Mouse (Mus musculus) kidney, embryonic 14.5 days (tissue): ENCODE data around the gene Tm9sf3. TPM values are rescaled to one million over a fixed set of nuclear protein-coding genes. Genes with fewer than 3 reads are reported as not detected.
"Not testable (repeated sequence)": the region's sequence is repeated elsewhere in the genome, so short reads cannot be mapped to it uniquely, and the experiment has no call there.

ENCODE experiments used
- ATAC-seq: fragments of 200-750 bp; cut with Nextera tagmentation; 2 replicates; pipeline ENCODE4 v1.8.0; 2017; ENCODE audit warnings: moderate number of reproducible peaks, mild to moderate bottlenecking, moderate TSS enrichment, moderate library complexity; ENCODE audit not compliant: low FRiP score, low TSS enrichment
- H3K27ac ChIP-seq: fragments of 300-500 bp; sonication (generic); 2 replicates; pipeline ENCODE4 v1.5.1; 2014; ENCODE audit warnings: low read depth, mild to moderate bottlenecking, low read length, moderate library complexity, mixed read lengths
- H3K27me3 ChIP-seq: fragments of 300-500 bp; sonication (generic); 2 replicates; pipeline ENCODE4 v1.6.1; 2014; ENCODE audit warnings: mild to moderate bottlenecking, low read length; ENCODE audit not compliant: control insufficient read depth, insufficient read depth
- H3K36me3 ChIP-seq: fragments of 300-500 bp; sonication (generic); 2 replicates; pipeline ENCODE4 v1.6.1; 2014; ENCODE audit warnings: low read length, mixed read lengths; ENCODE audit not compliant: control insufficient read depth, insufficient read depth
- H3K4me1 ChIP-seq: fragments of 300-500 bp; sonication (generic); 2 replicates; pipeline ENCODE4 v1.6.1; 2014; ENCODE audit warnings: low read length, mixed read lengths; ENCODE audit not compliant: control insufficient read depth, insufficient read depth
- H3K4me2 ChIP-seq: fragments of 300-500 bp; sonication (generic); replicated peaks from 2 replicates; pipeline ENCODE4 v1.6.1; 2014; ENCODE audit warnings: low read depth, mild to moderate bottlenecking, low read length
- H3K4me3 ChIP-seq: fragments of 300-500 bp; sonication (generic); 2 replicates; pipeline ENCODE4 v1.5.1; 2014; ENCODE audit warnings: mild to moderate bottlenecking, low read length
- H3K9ac ChIP-seq: fragments of 300-500 bp; sonication (generic); 2 replicates; pipeline ENCODE4 v1.6.1; 2014; ENCODE audit warnings: low read depth, mild to moderate bottlenecking, low read length, moderate library complexity
- H3K9me3 ChIP-seq: fragments of 300-500 bp; sonication (generic); 2 replicates; pipeline ENCODE4 v1.6.1; 2016; ENCODE audit warnings: low read length; ENCODE audit not compliant: control insufficient read depth
- WGBS: fragments of 180-500 bp; shearing (Covaris S2); extraction: QIAGEN DNeasy Blood & Tissue Kit; methylation state at CpG from one replicate; pipeline ENCODE4 v1.1.7; 2014; 5-methylcytosine and 5-hydroxymethylcytosine counted together
- polyA plus RNA-seq: library from polyadenylated mRNA; unstranded; fragments of >200 nt; fragmentation: Nextera tagmentation; extraction: Ambion mirVana; gene quantifications from 2 replicates; pipeline ENCODE4 v1.2.1, GENCODE M21; 2014

Gene Tm9sf3
- polyA plus RNA-seq = 86.0 and 149 TPM in 2 replicates

DNA sequence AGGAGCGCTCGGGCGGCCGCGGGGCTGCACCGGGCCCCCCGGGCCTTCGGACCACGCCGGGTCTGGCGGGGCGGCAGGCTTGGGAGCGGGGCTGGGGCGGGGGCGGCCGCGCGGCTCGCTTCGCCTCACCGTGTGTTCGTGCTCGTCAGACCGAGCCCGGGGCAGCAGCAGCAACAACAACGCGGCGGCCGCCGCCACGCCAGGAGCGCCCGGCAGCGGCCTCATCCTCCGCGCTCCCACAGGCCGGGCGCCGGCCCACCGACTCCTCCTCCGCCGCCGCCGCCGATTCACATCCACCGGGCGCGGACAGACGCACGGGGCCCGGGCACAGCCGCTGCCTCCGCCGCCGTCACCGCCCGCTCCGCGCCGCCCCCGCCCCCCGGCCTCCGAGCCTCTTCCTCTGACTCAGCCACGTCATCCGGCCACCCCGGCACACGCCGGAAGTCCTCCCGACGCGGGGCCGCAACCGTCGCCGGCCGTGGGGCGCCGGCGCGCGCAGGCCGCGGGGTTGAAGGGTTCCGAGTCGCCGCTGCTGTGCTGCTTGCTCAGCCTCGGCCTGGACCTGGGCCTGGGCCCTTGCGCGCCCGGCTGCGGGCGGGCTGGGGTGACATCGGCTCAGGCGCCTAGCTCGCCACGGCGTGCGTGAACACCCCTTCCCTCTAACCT is at the start of gene Tm9sf3:
Tm9sf3 (minus strand) TSS at position 368 of the 666 bp plus-strand sequence.
- Histone ChIP-seq H3K4me3 (peak within 1 kb of the TSS; percentile 95), H3K9ac (peak within 1 kb of the TSS; percentile 98), H3K9me3 (no peaks in the 10 kb centered on the region), H3K27ac (peak within 1 kb of the TSS; percentile 98), H3K4me1 (peaks cover 10% of the 10 kb centered on the region; the same call in 1 of the 2 replicates), H3K27me3 (no peaks in the 10 kb centered on the region), H3K36me3 (no peaks in the 10 kb centered on the region), H3K4me2 (peak within 1 kb of the TSS; percentile 45)
- ATAC-seq = peak; percentile 91
- WGBS = under 1% methylated on average over 66 of the region's 98 CpGs

GRCm38 (mm10) chr19:41312587-41312986 is 48.8 kb upstream of the Tm9sf3 start:
- H3K4me1 ChIP-seq, H3K4me3 ChIP-seq, H3K9ac ChIP-seq, H3K27ac ChIP-seq, H3K36me3 ChIP-seq, H3K4me2 ChIP-seq, ATAC-seq, H3K27me3 ChIP-seq, H3K9me3 ChIP-seq: not testable (repeated sequence)
- 91% methylated on average over 8 of the region's 8 CpGs for WGBS

DNA sequence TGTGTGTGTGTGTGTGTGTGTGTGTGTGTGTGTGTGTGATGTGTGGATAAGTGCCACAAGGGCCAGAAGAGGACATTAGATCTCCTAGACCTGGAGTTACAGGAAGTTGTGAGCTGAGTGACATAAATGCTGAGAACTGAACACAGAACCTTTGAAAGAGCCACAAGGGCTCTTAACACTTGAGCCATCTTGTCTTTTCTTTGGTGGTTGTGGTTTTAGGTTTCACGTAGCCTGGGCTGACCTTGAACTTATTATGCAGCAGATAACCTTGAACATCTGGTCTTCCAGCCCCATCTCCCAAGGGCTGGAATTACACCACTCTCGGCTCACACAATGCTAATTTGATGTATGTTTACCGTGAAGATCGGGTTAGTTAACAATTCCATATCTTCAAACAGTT is 48.2 kb upstream of the Tm9sf3 start:
- Histone ChIP-seq H3K9me3 (no peaks in the 10 kb centered on the region), H3K27me3 (no peaks in the 10 kb centered on the region), H3K4me1 (no peaks in the 10 kb centered on the region), H3K36me3 (no peaks in the 10 kb centered on the region), H3K9ac (no peak overlapping the region), H3K27ac (no peak overlapping the region), H3K4me3 (no peak overlapping the region), H3K4me2 (no peak overlapping the region)
- ATAC-seq = no peak
- 77% methylated on average over 4 of the region's 4 CpGs for WGBS

DNA sequence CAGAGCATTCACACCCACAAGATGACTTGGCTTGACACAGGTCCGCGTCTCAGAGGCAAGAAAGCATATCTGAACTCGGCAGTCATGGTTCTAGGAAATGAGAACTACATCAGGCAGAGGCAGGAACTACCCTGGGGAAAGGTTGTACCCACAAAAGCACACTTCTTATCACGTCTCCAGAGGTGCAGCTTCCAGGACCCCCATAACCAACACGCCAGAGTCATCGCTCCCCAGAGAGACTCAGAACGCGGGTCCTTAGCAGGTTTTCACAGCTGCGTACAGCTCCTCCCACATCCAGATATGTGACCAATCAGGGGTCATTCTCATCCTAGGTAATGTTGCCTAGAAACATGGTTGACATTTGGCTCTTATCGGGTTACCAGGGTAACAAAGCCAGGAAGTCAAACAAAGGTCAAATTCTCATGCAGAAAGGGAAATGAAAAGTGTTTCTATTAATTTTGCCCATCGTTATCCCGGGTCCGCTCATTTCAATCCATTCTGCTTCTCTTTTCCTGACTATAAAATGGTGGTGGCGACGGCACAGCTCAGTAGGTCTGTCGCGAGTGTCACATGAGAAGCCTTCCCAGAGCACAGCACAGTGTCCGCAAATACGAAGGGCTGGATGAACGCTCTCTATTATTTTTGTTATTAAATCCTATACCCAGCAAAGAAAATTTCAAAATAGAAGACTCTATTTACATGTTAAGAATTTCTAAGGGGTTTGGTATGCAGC is 47.3 kb upstream of the Tm9sf3 start:
- Histone ChIP-seq H3K4me3 (peak overlapping the region; percentile 32), H3K4me1 (no peaks in the 10 kb centered on the region), H3K4me2 (peak overlapping the region; percentile 47), H3K36me3 (no peaks in the 10 kb centered on the region), H3K27ac (no peak overlapping the region), H3K27me3 (no peaks in the 10 kb centered on the region), H3K9ac (no peak overlapping the region), H3K9me3 (no peaks in the 10 kb centered on the region)
- peak; percentile 75; the same call in 1 of the 2 replicates for ATAC-seq
- 19% methylated on average over 20 of the region's 20 CpGs for WGBS

- H3K4me2 ChIP-seq = no peak overlapping the region
- peak overlapping the region; percentile 48; the same call in 1 of the 2 replicates for H3K27ac ChIP-seq
- no peaks in the 10 kb centered on the region for H3K9me3 ChIP-seq
- 51% methylated on average over 3 of the region's 3 CpGs for WGBS
- H3K9ac ChIP-seq = 0 out of 2 replicates have a peak overlapping the region, but pooled peaks have one; percentile 8
- ATAC-seq = peak; percentile 36; the same call in 1 of the 2 replicates
- no peak overlapping the region for H3K4me3 ChIP-seq
- H3K27me3 ChIP-seq = peaks cover 14% of the 10 kb centered on the region
- peaks cover 7% of the 10 kb centered on the region; the same call in 1 of the 2 replicates for H3K4me1 ChIP-seq
- H3K36me3 ChIP-seq = no peaks in the 10 kb centered on the region
Measured at GRCm38 (mm10) chr19:41303933-41304332, 40.1 kb upstream of the Tm9sf3 start.

GRCm38 (mm10) chr19:41303433-41303832 is 39.6 kb upstream of the Tm9sf3 start:
- ATAC-seq = peak; percentile 48; the same call in 1 of the 2 replicates
- H3K4me3 ChIP-seq = no peak overlapping the region
- H3K27me3 ChIP-seq = peaks cover 14% of the 10 kb centered on the region

GRCm38 (mm10) chr19:41301856-41302255 is 38.1 kb upstream of the Tm9sf3 start:
- peak; percentile 17; the same call in 1 of the 2 replicates for ATAC-seq
- peaks cover 7% of the 10 kb centered on the region; the same call in 1 of the 2 replicates for H3K4me1 ChIP-seq
- H3K27ac ChIP-seq = no peak overlapping the region
- peaks cover 14% of the 10 kb centered on the region for H3K27me3 ChIP-seq
- H3K9me3 ChIP-seq = no peaks in the 10 kb centered on the region
- no peaks in the 10 kb centered on the region for H3K36me3 ChIP-seq
- no peak overlapping the region for H3K9ac ChIP-seq
- no peak overlapping the region for H3K4me2 ChIP-seq
- no peak overlapping the region for H3K4me3 ChIP-seq
- WGBS = 34% methylated on average over 6 of the region's 6 CpGs

More at GRCm38 (mm10) chr19:41303433-41303832, 39.6 kb upstream of the Tm9sf3 start:
- no peaks in the 10 kb centered on the region for H3K9me3 ChIP-seq
- no peaks in the 10 kb centered on the region for H3K36me3 ChIP-seq
- H3K27ac ChIP-seq = peak overlapping the region; percentile 48; the same call in 1 of the 2 replicates
- WGBS = 39% methylated on average over 6 of the region's 6 CpGs
- H3K4me2 ChIP-seq = no peak overlapping the region
- no peak overlapping the region for H3K9ac ChIP-seq
- peaks cover 7% of the 10 kb centered on the region; the same call in 1 of the 2 replicates for H3K4me1 ChIP-seq

GRCm38 (mm10) chr19:41299446-41299845 is 35.6 kb upstream of the Tm9sf3 start:
- no peak overlapping the region for H3K4me3 ChIP-seq
- no peak for ATAC-seq
- H3K9me3 ChIP-seq = no peaks in the 10 kb centered on the region
- H3K4me1 ChIP-seq = peaks cover 7% of the 10 kb centered on the region; the same call in 1 of the 2 replicates
- H3K27me3 ChIP-seq = peaks cover 14% of the 10 kb centered on the region
- no peak overlapping the region for H3K4me2 ChIP-seq
- no peak overlapping the region for H3K27ac ChIP-seq
- H3K36me3 ChIP-seq = no peaks in the 10 kb centered on the region
- H3K9ac ChIP-seq = no peak overlapping the region
- 81% methylated on average over 8 of the region's 8 CpGs for WGBS
